Mouse (Mus musculus): ENCODE measurements around the gene Gpr88.

GRCm38 (mm10) chr3:116251481-116252254, 1.6 kb downstream of the Gpr88 start:
- no peak for TF ChIP-seq CTCF (IDR thresholded peaks at IDR 0.05)
- TF ChIP-seq EP300 (IDR thresholded peaks at IDR 0.05): no peak
